Mouse (Mus musculus) bone marrow macrophage, adult 2 months (primary cell): ENCODE data around the gene Tshr.

ENCODE experiments used
- CTCF ChIP-seq: IDR thresholded peaks from 2 replicates; pipeline ENCODE4 v1.5.1; 2012; ENCODE audit warnings: low read depth, mild to moderate bottlenecking, low read length, moderate library complexity
- POLR2A ChIP-seq: IDR thresholded peaks from 2 replicates; pipeline ENCODE4 v1.6.1; 2012; ENCODE audit warnings: mild to moderate bottlenecking, low read depth, low read length, borderline replicate concordance

DNA sequence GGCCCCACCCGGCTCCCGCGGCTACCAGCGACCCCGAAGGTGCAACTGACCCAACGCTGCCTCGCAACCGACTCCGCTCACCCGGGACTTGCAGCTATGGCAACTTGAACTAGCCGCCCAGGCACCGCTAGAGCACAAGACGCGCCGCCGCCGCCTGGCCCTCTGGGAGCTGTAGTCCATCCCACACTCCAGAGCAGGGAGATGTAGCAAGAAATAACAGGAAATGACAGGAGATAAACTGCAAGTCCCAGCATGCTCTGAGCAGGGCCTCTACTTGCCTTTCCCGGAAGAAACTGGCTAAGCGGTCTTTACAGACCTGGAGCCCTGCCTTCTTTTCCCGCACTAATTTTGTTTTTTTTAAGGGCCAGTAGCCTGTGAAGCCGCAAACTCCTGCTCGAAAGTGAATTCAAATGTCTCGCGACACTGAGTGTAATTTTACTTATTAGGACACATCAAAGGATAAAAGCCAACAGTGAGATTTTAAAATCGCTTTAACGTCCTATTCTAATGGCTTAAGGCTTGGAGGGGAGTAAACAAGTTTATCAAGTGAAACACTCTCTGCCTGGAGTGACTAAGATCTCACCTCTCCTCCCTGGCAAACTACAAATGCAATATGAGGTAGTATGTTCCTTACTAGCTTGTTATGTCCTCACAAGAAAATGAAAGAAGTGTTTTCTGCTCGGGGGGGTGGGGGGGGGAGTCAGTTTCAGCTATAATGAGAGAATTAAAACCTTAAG, at the start of gene Tshr, which contains the start of gene Cep128:
- no peak for TF ChIP-seq CTCF
- no peak for TF ChIP-seq POLR2A
